25 mouse cellular contexts compared by ENCODE assay signal in the genomic region with DNA sequence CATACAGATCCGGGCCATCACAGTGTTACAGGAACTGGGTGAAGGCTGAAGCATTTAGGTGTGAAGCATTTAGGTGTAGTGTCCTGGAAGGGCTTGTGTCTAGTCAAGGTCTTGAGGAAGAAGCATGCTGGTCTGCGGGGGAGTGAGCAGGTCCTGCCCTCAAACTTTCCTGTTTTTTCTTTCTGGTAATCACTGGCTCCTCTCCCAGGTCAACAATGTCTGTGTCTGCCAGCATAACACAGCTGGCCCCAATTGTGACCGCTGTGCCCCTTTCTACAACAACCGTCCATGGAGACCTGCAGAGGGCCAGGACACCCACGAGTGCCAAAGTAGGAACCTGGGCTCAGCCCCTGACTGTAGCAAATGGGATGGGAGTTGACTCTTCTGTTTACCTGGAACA. TPM values are rescaled to one million over a fixed set of nuclear protein-coding genes. Genes with fewer than 3 reads are reported as not detected.
DNase-seq lines count a peak whose midpoint lies in the region; ATAC-seq and TF ChIP-seq lines count a peak whose summit lies in the region.
"Had no signal": no experiment of that assay in that cellular context is flagged by ENCODE, and none has a peak within 500 bp of the region (broad histone marks: within the 10 kb centered on the region; RNA-seq: fewer than 3 reads in every experiment).

No protein-coding gene starts in this region.

- DNase-seq in kidney, adult 9 months, result peak; percentile 29
- DNase-seq in liver, adult 2 months (ENCODE audit: extremely low read depth, low read depth, low spot score), result peak; percentile 92
- DNase-seq in liver, embryonic 11.5 days (ENCODE audit: low spot score), result no peak
- peak; percentile 49 for DNase-seq in midbrain, embryonic 11.5 days (ENCODE audit: low spot score, missing footprints)
- DNase-seq in midbrain, postnatal 0 days (ENCODE audit: low spot score), result no peak
- DNase-seq in layer of hippocampus, postnatal 14 days (ENCODE audit: low spot score in 2 of 2), result no peak
- DNase-seq: adrenal gland, adult 8-10 months; adrenal gland, postnatal 25 days; cerebellum, adult 18-20 months; cerebellum, adult 9-10 months; cerebellum, postnatal 14 days; forebrain, postnatal 0 days; gastrocnemius, adult 2 months; gastrocnemius, postnatal 14 days; heart, adult 18-20 months; heart, postnatal 14 days; heart, postnatal 4 days had no signal

- TF ChIP-seq CTCF in liver, adult 2 months (IDR thresholded peaks at IDR 0.05; ENCODE audit: low read depth, low read length), result peak; percentile 49; the same call in 1 of the 2 replicates
- TF ChIP-seq CTCF in midbrain, postnatal 0 days (IDR thresholded peaks at IDR 0.05), result no peak
- no peak for TF ChIP-seq CTCF in olfactory bulb, adult 2 months (IDR thresholded peaks at IDR 0.05; ENCODE audit: insufficient read depth, low read depth, low read length)

- H3K79me2 ChIP-seq in liver, adult 2 months (ENCODE audit: control insufficient read depth, insufficient read depth, low read length), result no peaks in the 10 kb centered on the region

- no peaks in the 10 kb centered on the region for H3K27me3 ChIP-seq in kidney, embryonic 15.5 days
- H3K27me3 ChIP-seq in liver, adult 2 months (ENCODE audit: control insufficient read depth, insufficient read depth, low read length), result no peaks in the 10 kb centered on the region
- no peaks in the 10 kb centered on the region for H3K27me3 ChIP-seq in liver, embryonic 11.5 days (replicated peaks; ENCODE audit: control insufficient read depth, insufficient read depth, low read length)
- no peaks in the 10 kb centered on the region for H3K27me3 ChIP-seq in midbrain, embryonic 11.5 days (ENCODE audit: control insufficient read depth, insufficient read depth, low read length)
- H3K27me3 ChIP-seq in midbrain, postnatal 0 days (ENCODE audit: insufficient read depth, low read length), result no peaks in the 10 kb centered on the region
- H3K27me3 ChIP-seq: heart, embryonic 13.5 days had no signal

- ATAC-seq in kidney, embryonic 15.5 days (replicated peaks; ENCODE audit: low FRiP score), result no peak
- ATAC-seq in liver, embryonic 11.5 days (replicated peaks; ENCODE audit: low FRiP score), result no peak
- ATAC-seq in midbrain, embryonic 11.5 days (ENCODE audit: low FRiP score), result no peak
- ATAC-seq in midbrain, postnatal 0 days (ENCODE audit: low FRiP score), result no peak
- ATAC-seq: CD4-positive, CD25-positive, alpha-beta regulatory T cell, adult 4 months; forebrain, embryonic 14.5 days had no signal

- no peak overlapping the region for H3K4me3 ChIP-seq in kidney, embryonic 15.5 days (replicated peaks)
- no peak overlapping the region for H3K4me3 ChIP-seq in liver, adult 2 months (ENCODE audit: insufficient read depth, low read depth, low read length)
- H3K4me3 ChIP-seq in liver, embryonic 11.5 days (ENCODE audit: low read depth, low read length), result no peak overlapping the region
- H3K4me3 ChIP-seq in midbrain, embryonic 11.5 days (ENCODE audit: low read depth, low read length), result no peak overlapping the region
- H3K4me3 ChIP-seq in midbrain, postnatal 0 days (ENCODE audit: low read depth, low read length), result no peak overlapping the region
- no peak overlapping the region for H3K4me3 ChIP-seq in olfactory bulb, adult 2 months (ENCODE audit: insufficient read depth, low read depth, low read length)
- H3K4me3 ChIP-seq: forebrain, embryonic 10.5 days; gastrocnemius, adult 2 months; heart, embryonic 13.5 days had no signal

- H3K27ac ChIP-seq in kidney, embryonic 15.5 days, result no peak overlapping the region
- peak overlapping the region; percentile 97 for H3K27ac ChIP-seq in liver, adult 2 months (replicated peaks; ENCODE audit: insufficient read depth, low read depth, low read length)
- H3K27ac ChIP-seq in liver, embryonic 11.5 days (ENCODE audit: low read depth, low read length), result no peak overlapping the region
- H3K27ac ChIP-seq in midbrain, embryonic 11.5 days (ENCODE audit: low read depth, low read length), result no peak overlapping the region
- no peak overlapping the region for H3K27ac ChIP-seq in midbrain, postnatal 0 days (ENCODE audit: low read depth, low read length)
- H3K27ac ChIP-seq in olfactory bulb, adult 2 months (ENCODE audit: insufficient read depth, low read depth, low read length), result 0 out of 2 replicates have a peak overlapping the region, but pooled peaks have one; percentile 39
- H3K27ac ChIP-seq: forebrain, embryonic 10.5 days; gastrocnemius, adult 2 months; heart, embryonic 13.5 days; hindbrain, embryonic 14.5 days had no signal

- no peaks in the 10 kb centered on the region for H3K36me3 ChIP-seq in kidney, embryonic 15.5 days
- H3K36me3 ChIP-seq in liver, adult 2 months (ENCODE audit: control insufficient read depth, insufficient read depth, low read length), result no peaks in the 10 kb centered on the region
- no peaks in the 10 kb centered on the region for H3K36me3 ChIP-seq in liver, embryonic 11.5 days (ENCODE audit: control insufficient read depth, insufficient read depth, low read length)
- no peaks in the 10 kb centered on the region for H3K36me3 ChIP-seq in midbrain, embryonic 11.5 days (ENCODE audit: control insufficient read depth, insufficient read depth, low read length)
- H3K36me3 ChIP-seq in midbrain, postnatal 0 days (ENCODE audit: insufficient read depth, low read length), result no peaks in the 10 kb centered on the region
- H3K36me3 ChIP-seq: forebrain, embryonic 10.5 days; heart, embryonic 13.5 days had no signal

- WGBS in kidney, embryonic 15.5 days, result 65% methylated on average over 5 of the region's 5 CpGs
- 17% methylated on average over 5 of the region's 5 CpGs for WGBS in liver, adult 2 months
- WGBS in liver, embryonic 11.5 days, result 71% methylated on average over 5 of the region's 5 CpGs
- WGBS in midbrain, embryonic 11.5 days, result 84% methylated on average over 5 of the region's 5 CpGs
- 72% methylated on average over 5 of the region's 5 CpGs for WGBS in midbrain, postnatal 0 days
- 51% methylated on average over 5 of the region's 5 CpGs for WGBS in olfactory bulb, adult 2 months

- TF ChIP-seq POLR2A in liver, adult 2 months (IDR thresholded peaks at IDR 0.05; ENCODE audit: extremely low read depth, insufficient read depth, low read length), result no peak
- TF ChIP-seq POLR2A in olfactory bulb, adult 2 months (IDR thresholded peaks at IDR 0.05; ENCODE audit: insufficient read depth, low read depth, low read length), result no peak

- no peak overlapping the region for H3K9ac ChIP-seq in kidney, embryonic 15.5 days
- H3K9ac ChIP-seq in liver, adult 2 months (ENCODE audit: low read depth, low read length), result peak overlapping the region; percentile 49
- no peak overlapping the region for H3K9ac ChIP-seq in liver, embryonic 11.5 days (ENCODE audit: low read depth, low read length)
- H3K9ac ChIP-seq in midbrain, embryonic 11.5 days (ENCODE audit: low read length), result no peak overlapping the region
- H3K9ac ChIP-seq in midbrain, postnatal 0 days (replicated peaks; ENCODE audit: low read length, poor library complexity, severe bottlenecking), result no peak overlapping the region
- H3K9ac ChIP-seq: forebrain, postnatal 0 days; heart, embryonic 13.5 days; hindbrain, embryonic 14.5 days had no signal

- no peak overlapping the region for H3K4me2 ChIP-seq in kidney, embryonic 15.5 days
- no peak overlapping the region for H3K4me2 ChIP-seq in liver, embryonic 11.5 days
- H3K4me2 ChIP-seq in midbrain, embryonic 11.5 days, result no peak overlapping the region
- H3K4me2 ChIP-seq in midbrain, postnatal 0 days (ENCODE audit: low read depth, low read length, poor library complexity, severe bottlenecking), result no peak overlapping the region
- H3K4me2 ChIP-seq: heart, embryonic 13.5 days; hindbrain, embryonic 14.5 days had no signal

- peaks cover 3% of the 10 kb centered on the region; the same call in 1 of the 2 replicates for H3K4me1 ChIP-seq in kidney, embryonic 15.5 days
- peaks cover 19% of the 10 kb centered on the region for H3K4me1 ChIP-seq in liver, adult 2 months (ENCODE audit: control insufficient read depth, insufficient read depth, low read length)
- peaks cover 2% of the 10 kb centered on the region; the same call in 1 of the 2 replicates for H3K4me1 ChIP-seq in liver, embryonic 11.5 days (replicated peaks; ENCODE audit: control insufficient read depth, insufficient read depth, low read length)
- 0 out of 2 replicates have a peak, but pooled peaks cover 4% of the 10 kb centered on the region for H3K4me1 ChIP-seq in midbrain, embryonic 11.5 days (ENCODE audit: control insufficient read depth, insufficient read depth, low read length)
- no peaks in the 10 kb centered on the region for H3K4me1 ChIP-seq in midbrain, postnatal 0 days (ENCODE audit: insufficient read depth, low read length)
- peaks cover 46% of the 10 kb centered on the region for H3K4me1 ChIP-seq in olfactory bulb, adult 2 months (ENCODE audit: control insufficient read depth, insufficient read depth, low read length)

- no peaks in the 10 kb centered on the region for H3K9me3 ChIP-seq in kidney, embryonic 15.5 days (replicated peaks)
- H3K9me3 ChIP-seq in liver, embryonic 11.5 days (ENCODE audit: control insufficient read depth, low read length), result no peaks in the 10 kb centered on the region
- H3K9me3 ChIP-seq in midbrain, embryonic 11.5 days (ENCODE audit: control insufficient read depth, low read length), result no peaks in the 10 kb centered on the region
- H3K9me3 ChIP-seq in midbrain, postnatal 0 days (ENCODE audit: low read length), result no peaks in the 10 kb centered on the region
- H3K9me3 ChIP-seq: forebrain, embryonic 10.5 days; heart, embryonic 13.5 days had no signal

RNA-seq across cellular contexts. Expression of a gene that starts 42.4 kb away (rescaled TPM):
- 11.0 and 14.0 TPM in 2 replicates for polyA plus RNA-seq in kidney, embryonic 15.5 days (2015; fragmentation: Nextera tagmentation; extraction: Ambion mirVana)
- total RNA-seq in liver, adult 2 months (2014; rRNA removed), result not detected in 2 replicates
- not detected in 2 replicates for polyA plus RNA-seq in liver, adult 2 months (2012; rRNA removed)
- 3.3 TPM in 2 replicates for polyA plus RNA-seq in liver, embryonic 11.5 days (2014; fragmentation: Nextera tagmentation; extraction: Ambion mirVana)
- polyA plus RNA-seq in midbrain, embryonic 11.5 days (2014; fragmentation: Nextera tagmentation; extraction: Ambion mirVana), result 17.1 and 20.1 TPM in 2 replicates
- 48.1 and 54.7 TPM in 2 replicates for total RNA-seq in midbrain, postnatal 0 days (2014; rRNA removed)
- polyA plus RNA-seq in midbrain, postnatal 0 days (2015; fragmentation: Nextera tagmentation; extraction: Ambion mirVana), result 46.6 and 50.3 TPM in 2 replicates
- not detected in 2 replicates for polyA plus RNA-seq in olfactory bulb, adult 2 months (2012; ENCODE audit: insufficient read depth, insufficient read length, low replicate concordance, missing spikeins)
- total RNA-seq in layer of hippocampus, postnatal 14 days (2021), result 10 to 100 TPM; 30.7 to 37.8 TPM
- total RNA-seq: MEL had no signal
- polyA plus RNA-seq: CD4-positive, CD25-positive, alpha-beta regulatory T cell, adult 4 months had no signal

RNA-seq across cellular contexts. Expression of a gene that starts 54.7 kb away (rescaled TPM):
- 28.6 and 37.1 TPM in 2 replicates for polyA plus RNA-seq in kidney, embryonic 15.5 days (2015; fragmentation: Nextera tagmentation; extraction: Ambion mirVana)
- total RNA-seq in liver, adult 2 months (2014; rRNA removed), result 78.0 and 106 TPM in 2 replicates
- 179 and 444 TPM in 2 replicates for polyA plus RNA-seq in liver, adult 2 months (2012; rRNA removed)
- 33.2 and 33.3 TPM in 2 replicates for polyA plus RNA-seq in liver, embryonic 11.5 days (2014; fragmentation: Nextera tagmentation; extraction: Ambion mirVana)
- 7.9 and 11.4 TPM in 2 replicates for polyA plus RNA-seq in midbrain, embryonic 11.5 days (2014; fragmentation: Nextera tagmentation; extraction: Ambion mirVana)
- total RNA-seq in midbrain, postnatal 0 days (2014; rRNA removed), result 5.3 and 8.6 TPM in 2 replicates
- polyA plus RNA-seq in midbrain, postnatal 0 days (2015; fragmentation: Nextera tagmentation; extraction: Ambion mirVana), result 5.8 and 6.5 TPM in 2 replicates
- polyA plus RNA-seq in olfactory bulb, adult 2 months (2012; ENCODE audit: insufficient read depth, insufficient read length, low replicate concordance, missing spikeins), result not detected in 2 replicates
- 10 to 100 TPM in 1 of 2 experiments, 1 to 10 TPM in 1; 9.3 to 12.1 TPM for total RNA-seq in layer of hippocampus, postnatal 14 days (2021)
- total RNA-seq: MEL had no signal

Comparison
In these comparisons a context has a peak if more than half of its experiments do, and no peak if none do; other contexts are left out.
1. DNase-seq: peak in kidney, adult 9 months (single experiment), liver, adult 2 months (single experiment) and midbrain, embryonic 11.5 days (single experiment); none in liver, embryonic 11.5 days (single experiment), midbrain, postnatal 0 days (single experiment) and layer of hippocampus, postnatal 14 days (0 of 2).
2. H3K27ac ChIP-seq: peak in liver, adult 2 months (single experiment) and olfactory bulb, adult 2 months (single experiment); none in kidney, embryonic 15.5 days (single experiment), liver, embryonic 11.5 days (single experiment), midbrain, embryonic 11.5 days (single experiment) and midbrain, postnatal 0 days (single experiment).